Mouse (Mus musculus): ENCODE data around the gene Slc16a6. TPM values are rescaled to one million over a fixed set of nuclear protein-coding genes. Genes with fewer than 3 reads are reported as not detected.

Gene Slc16a6
- polyA plus RNA-seq, 1 experiment from 2014 or later = 13.3 TPM

- peaks cover 4% of the 10 kb centered on the region; the same call in 1 of the 2 replicates for H3K9me3 ChIP-seq (replicated peaks; ENCODE audit: control insufficient read depth, low read length)
- H3K27me3 ChIP-seq (ENCODE audit: control insufficient read depth, insufficient read depth, low read length) = no peaks in the 10 kb centered on the region
- peak within 1 kb of the TSS; percentile 64 for H3K4me2 ChIP-seq (ENCODE audit: low read depth, low read length)
- H3K4me1 ChIP-seq (ENCODE audit: control insufficient read depth, insufficient read depth, low read length) = peaks cover 9% of the 10 kb centered on the region
- peak; percentile 97 for ATAC-seq (ENCODE audit: insufficient read depth, low FRiP score)
- H3K4me3 ChIP-seq (replicated peaks; ENCODE audit: low read length) = peak within 1 kb of the TSS; percentile 66
- under 1% methylated on average over 65 of the region's 65 CpGs for WGBS
- H3K9ac ChIP-seq (ENCODE audit: low read length) = peak within 1 kb of the TSS; percentile 84
- H3K27ac ChIP-seq (ENCODE audit: low read length) = peak within 1 kb of the TSS; percentile 93
- peaks cover 12% of the 10 kb centered on the region for H3K36me3 ChIP-seq (ENCODE audit: control insufficient read depth, insufficient read depth, low read length)
These were observed 47.8 kb downstream of the Slc16a6 start, which contains the start of gene Amz2 for GRCm38 (mm10) chr11:109425392-109426271. Gene Amz2 (plus strand): TSS chr11:109425946.

- no peak overlapping the region for H3K27ac ChIP-seq (ENCODE audit: low read length)
- 69% methylated on average over 1 of the region's 1 CpGs for WGBS
- peaks cover 9% of the 10 kb centered on the region for H3K4me1 ChIP-seq (ENCODE audit: control insufficient read depth, insufficient read depth, low read length)
These were observed 50.1 kb downstream of the Slc16a6 start for GRCm38 (mm10) chr11:109423294-109423693.

GRCm38 (mm10) chr11:109422263-109422662 is 51.1 kb downstream of the Slc16a6 start:
- Histone ChIP-seq H3K27me3 (ENCODE audit: control insufficient read depth, insufficient read depth, low read length) (no peaks in the 10 kb centered on the region), H3K27ac (ENCODE audit: low read length) (no peak overlapping the region), H3K9ac (ENCODE audit: low read length) (no peak overlapping the region), H3K4me1 (ENCODE audit: control insufficient read depth, insufficient read depth, low read length) (peaks cover 9% of the 10 kb centered on the region), H3K9me3 (replicated peaks; ENCODE audit: control insufficient read depth, low read length) (peaks cover 4% of the 10 kb centered on the region; the same call in 1 of the 2 replicates), H3K4me2 (ENCODE audit: low read depth, low read length) (no peak overlapping the region), H3K36me3 (ENCODE audit: control insufficient read depth, insufficient read depth, low read length) (no peaks in the 10 kb centered on the region), H3K4me3 (replicated peaks; ENCODE audit: low read length) (no peak overlapping the region)
- no peak for ATAC-seq (ENCODE audit: insufficient read depth, low FRiP score)
- WGBS = 98% methylated on average over 4 of the region's 4 CpGs

More at GRCm38 (mm10) chr11:109423294-109423693, 50.1 kb downstream of the Slc16a6 start:
- Histone ChIP-seq H3K36me3 (ENCODE audit: control insufficient read depth, insufficient read depth, low read length) (no peaks in the 10 kb centered on the region), H3K27me3 (ENCODE audit: control insufficient read depth, insufficient read depth, low read length) (no peaks in the 10 kb centered on the region), H3K9me3 (replicated peaks; ENCODE audit: control insufficient read depth, low read length) (peaks cover 4% of the 10 kb centered on the region; the same call in 1 of the 2 replicates), H3K9ac (ENCODE audit: low read length) (no peak overlapping the region), H3K4me3 (replicated peaks; ENCODE audit: low read length) (no peak overlapping the region), H3K4me2 (ENCODE audit: low read depth, low read length) (no peak overlapping the region)
- no peak for ATAC-seq (ENCODE audit: insufficient read depth, low FRiP score)

GRCm38 (mm10) chr11:109421205-109421604 is 52.2 kb downstream of the Slc16a6 start:
- Histone ChIP-seq H3K9me3 (replicated peaks; ENCODE audit: control insufficient read depth, low read length) (peaks cover 4% of the 10 kb centered on the region; the same call in 1 of the 2 replicates), H3K9ac (ENCODE audit: low read length) (no peak overlapping the region), H3K4me2 (ENCODE audit: low read depth, low read length) (no peak overlapping the region), H3K4me1 (ENCODE audit: control insufficient read depth, insufficient read depth, low read length) (no peaks in the 10 kb centered on the region), H3K4me3 (replicated peaks; ENCODE audit: low read length) (no peak overlapping the region), H3K36me3 (ENCODE audit: control insufficient read depth, insufficient read depth, low read length) (no peaks in the 10 kb centered on the region), H3K27me3 (ENCODE audit: control insufficient read depth, insufficient read depth, low read length) (no peaks in the 10 kb centered on the region), H3K27ac (ENCODE audit: low read length) (no peak overlapping the region)
- ATAC-seq (ENCODE audit: insufficient read depth, low FRiP score) = no peak
- WGBS = 78% methylated on average over 5 of the region's 5 CpGs

- no peak overlapping the region for H3K9ac ChIP-seq (ENCODE audit: low read length)
- H3K4me3 ChIP-seq (replicated peaks; ENCODE audit: low read length) = no peak overlapping the region
- peaks cover 4% of the 10 kb centered on the region; the same call in 1 of the 2 replicates for H3K9me3 ChIP-seq (replicated peaks; ENCODE audit: control insufficient read depth, low read length)
- H3K27me3 ChIP-seq (ENCODE audit: control insufficient read depth, insufficient read depth, low read length) = no peaks in the 10 kb centered on the region
- WGBS = 75% methylated on average over 14 of the region's 14 CpGs
- no peak overlapping the region for H3K4me2 ChIP-seq (ENCODE audit: low read depth, low read length)
- H3K4me1 ChIP-seq (ENCODE audit: control insufficient read depth, insufficient read depth, low read length) = no peaks in the 10 kb centered on the region
- ATAC-seq (ENCODE audit: insufficient read depth, low FRiP score) = no peak
- H3K27ac ChIP-seq (ENCODE audit: low read length) = no peak overlapping the region
- H3K36me3 ChIP-seq (ENCODE audit: control insufficient read depth, insufficient read depth, low read length) = no peaks in the 10 kb centered on the region
These were observed 52.8 kb downstream of the Slc16a6 start for GRCm38 (mm10) chr11:109420567-109420962.

GRCm38 (mm10) chr11:109419961-109420566 is 53.3 kb downstream of the Slc16a6 start:
- Histone ChIP-seq H3K27ac (ENCODE audit: low read length) (no peak overlapping the region), H3K9ac (ENCODE audit: low read length) (no peak overlapping the region), H3K27me3 (ENCODE audit: control insufficient read depth, insufficient read depth, low read length) (no peaks in the 10 kb centered on the region), H3K4me2 (ENCODE audit: low read depth, low read length) (0 out of 2 replicates have a peak overlapping the region, but pooled peaks have one; percentile 7), H3K4me3 (replicated peaks; ENCODE audit: low read length) (no peak overlapping the region), H3K4me1 (ENCODE audit: control insufficient read depth, insufficient read depth, low read length) (no peaks in the 10 kb centered on the region), H3K9me3 (replicated peaks; ENCODE audit: control insufficient read depth, low read length) (peaks cover 4% of the 10 kb centered on the region; the same call in 1 of the 2 replicates), H3K36me3 (ENCODE audit: control insufficient read depth, insufficient read depth, low read length) (no peaks in the 10 kb centered on the region)
- ATAC-seq (ENCODE audit: insufficient read depth, low FRiP score) = no peak
- WGBS = 47% methylated on average over 16 of the region's 16 CpGs

- no peak overlapping the region for H3K27ac ChIP-seq (ENCODE audit: low read length)
- no peak for ATAC-seq (ENCODE audit: insufficient read depth, low FRiP score)
- 44% methylated on average over 4 of the region's 4 CpGs for WGBS
These were observed 53.9 kb downstream of the Slc16a6 start for GRCm38 (mm10) chr11:109419461-109419860.

GRCm38 (mm10) chr11:109417472-109418040 is 55.8 kb downstream of the Slc16a6 start:
- no peaks in the 10 kb centered on the region for H3K36me3 ChIP-seq (ENCODE audit: control insufficient read depth, insufficient read depth, low read length)
- peaks cover 4% of the 10 kb centered on the region; the same call in 1 of the 2 replicates for H3K9me3 ChIP-seq (replicated peaks; ENCODE audit: control insufficient read depth, low read length)
- H3K4me3 ChIP-seq (replicated peaks; ENCODE audit: low read length) = no peak overlapping the region
- no peak overlapping the region for H3K4me2 ChIP-seq (ENCODE audit: low read depth, low read length)
- WGBS = 83% methylated on average over 9 of the region's 9 CpGs
- H3K27ac ChIP-seq (ENCODE audit: low read length) = no peak overlapping the region
- no peaks in the 10 kb centered on the region for H3K4me1 ChIP-seq (ENCODE audit: control insufficient read depth, insufficient read depth, low read length)
- no peaks in the 10 kb centered on the region for H3K27me3 ChIP-seq (ENCODE audit: control insufficient read depth, insufficient read depth, low read length)
- ATAC-seq (ENCODE audit: insufficient read depth, low FRiP score) = no peak
- no peak overlapping the region for H3K9ac ChIP-seq (ENCODE audit: low read length)

More at GRCm38 (mm10) chr11:109419461-109419860, 53.9 kb downstream of the Slc16a6 start:
- Histone ChIP-seq H3K4me3 (replicated peaks; ENCODE audit: low read length) (no peak overlapping the region), H3K4me2 (ENCODE audit: low read depth, low read length) (no peak overlapping the region), H3K27me3 (ENCODE audit: control insufficient read depth, insufficient read depth, low read length) (no peaks in the 10 kb centered on the region), H3K9ac (ENCODE audit: low read length) (no peak overlapping the region), H3K9me3 (replicated peaks; ENCODE audit: control insufficient read depth, low read length) (peaks cover 4% of the 10 kb centered on the region; the same call in 1 of the 2 replicates), H3K36me3 (ENCODE audit: control insufficient read depth, insufficient read depth, low read length) (no peaks in the 10 kb centered on the region), H3K4me1 (ENCODE audit: control insufficient read depth, insufficient read depth, low read length) (no peaks in the 10 kb centered on the region)
